Mouse (Mus musculus) urinary bladder, adult 18-20 months (tissue): ENCODE data around the gene Vsig10.

Experiments used
- DNase-seq, 2 experiments: peaks; one replicate each; pipeline ENCODE4 v3.0.0; 2022; ENCODE audit warnings: low spot score in 2 of 2, mixed read lengths in 2 of 2

Gene Vsig10

DNA sequence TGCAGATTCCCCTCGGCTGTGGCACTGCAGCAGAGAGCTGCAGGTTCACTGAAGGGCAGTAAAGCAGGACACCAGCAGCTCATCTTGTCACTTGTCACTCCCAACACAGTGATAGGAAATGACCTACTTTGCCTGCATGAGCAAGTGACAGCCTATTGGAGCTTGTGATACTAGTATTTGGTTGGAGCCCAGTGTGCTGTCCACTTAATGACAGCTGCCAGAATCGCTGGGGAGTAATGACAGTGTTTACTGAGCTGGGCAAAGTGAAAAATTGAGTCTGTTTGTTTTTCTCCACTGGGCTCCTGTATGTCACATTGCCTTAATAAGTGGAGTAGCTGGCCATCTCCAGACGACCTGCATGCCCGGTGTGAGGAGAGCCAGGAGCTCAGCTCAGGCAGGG lies 61.3 kb downstream of the Vsig10 start:
- no peak for DNase-seq

DNA sequence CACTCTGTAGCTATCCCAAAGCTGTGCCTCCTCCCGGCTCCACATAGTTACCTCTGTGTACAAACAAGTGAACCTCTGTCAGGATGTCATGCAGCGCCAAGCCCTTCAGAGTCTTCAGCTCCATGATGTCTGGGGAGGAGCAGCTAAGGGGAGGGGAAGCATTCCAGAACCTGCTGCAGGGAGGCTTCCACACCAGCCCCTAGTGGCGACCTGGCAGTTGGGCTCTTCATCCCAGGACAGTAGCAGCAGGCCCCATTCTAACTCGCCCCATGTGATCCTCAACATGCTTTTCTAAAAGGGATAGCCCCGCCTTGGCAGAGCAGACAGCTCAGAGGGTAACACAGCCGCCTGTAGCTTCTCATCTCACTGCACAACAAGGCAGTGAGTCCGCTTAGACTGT lies 62.9 kb downstream of the Vsig10 start:
- no peak for DNase-seq

GRCm38 (mm10) chr5:117383198-117383597 lies 64.3 kb downstream of the Vsig10 start:
- no peak for DNase-seq

DNA sequence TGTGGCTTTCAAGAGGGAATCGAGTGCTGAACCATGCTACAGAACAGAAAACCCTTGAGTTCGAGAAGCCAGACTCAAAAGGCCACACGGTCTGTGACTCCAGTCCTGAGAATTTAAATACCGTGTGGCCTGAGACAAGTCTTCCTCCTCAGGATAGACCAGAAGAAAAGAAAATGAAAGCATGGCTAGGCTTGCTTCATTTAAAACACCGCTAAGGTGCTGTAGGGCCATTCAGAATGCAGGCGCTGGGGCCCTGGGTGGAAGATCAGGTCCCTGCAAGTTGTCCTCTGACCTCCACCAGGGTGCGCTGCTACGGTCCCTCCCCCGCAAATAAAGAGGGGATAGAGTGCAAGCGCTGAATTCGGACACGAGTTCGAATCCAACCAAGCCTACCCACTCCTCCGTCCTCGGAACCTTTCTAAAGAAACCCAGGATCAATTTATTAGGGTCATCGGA lies 69.4 kb downstream of the Vsig10 start:
- peak in 1 of 2 experiments; percentile 32 for DNase-seq

- peak; percentile 90 to 94 for DNase-seq
Observed at GRCm38 (mm10) chr5:117388877-117389276, 70.0 kb downstream of the Vsig10 start, which contains the start of gene Rfc5. Gene Rfc5, minus strand, starts transcription at chr5:117389047.

DNA sequence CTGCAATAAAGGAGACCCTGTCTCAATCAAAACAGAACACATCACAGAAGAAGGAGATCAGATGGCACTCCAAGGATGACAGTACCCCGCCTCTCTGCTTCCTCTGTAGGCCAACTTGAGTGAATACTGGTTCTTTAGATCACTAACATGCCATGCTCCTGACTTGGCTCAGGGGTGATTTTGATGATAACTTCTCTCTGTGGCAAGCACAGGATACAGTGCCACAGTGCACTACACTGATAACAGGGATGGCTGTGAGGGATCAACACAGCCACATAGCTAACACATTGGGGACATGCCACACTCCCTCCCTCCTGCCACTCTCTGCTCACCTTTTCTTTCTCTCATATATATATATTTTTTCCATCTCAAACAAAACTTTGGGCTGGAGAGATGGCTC lies 72.0 kb downstream of the Vsig10 start:
- DNase-seq: no peak

GRCm38 (mm10) chr5:117395834-117396233 lies 77.0 kb downstream of the Vsig10 start:
- no peak for DNase-seq

DNA sequence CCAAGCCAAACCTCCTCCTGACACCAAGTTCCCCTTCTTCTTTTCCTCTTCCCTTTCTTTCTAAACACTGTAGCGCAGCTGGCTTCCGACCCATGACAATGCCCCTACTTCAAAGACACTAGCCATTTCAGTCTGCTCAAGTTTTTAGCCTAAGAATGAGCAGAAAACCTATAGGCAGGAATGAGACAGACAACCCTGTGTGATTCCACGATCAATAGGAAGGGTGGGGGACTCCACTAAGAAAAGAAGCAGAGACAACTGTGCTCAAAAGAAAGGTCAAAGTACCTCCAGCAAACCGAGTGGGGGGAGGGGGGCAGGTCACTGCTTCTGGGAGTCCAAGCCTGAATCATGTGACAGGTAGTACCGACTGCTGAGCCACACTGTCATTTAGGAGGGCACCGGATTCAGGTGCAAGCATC lies 77.7 kb downstream of the Vsig10 start:
- no peak for DNase-seq

DNA sequence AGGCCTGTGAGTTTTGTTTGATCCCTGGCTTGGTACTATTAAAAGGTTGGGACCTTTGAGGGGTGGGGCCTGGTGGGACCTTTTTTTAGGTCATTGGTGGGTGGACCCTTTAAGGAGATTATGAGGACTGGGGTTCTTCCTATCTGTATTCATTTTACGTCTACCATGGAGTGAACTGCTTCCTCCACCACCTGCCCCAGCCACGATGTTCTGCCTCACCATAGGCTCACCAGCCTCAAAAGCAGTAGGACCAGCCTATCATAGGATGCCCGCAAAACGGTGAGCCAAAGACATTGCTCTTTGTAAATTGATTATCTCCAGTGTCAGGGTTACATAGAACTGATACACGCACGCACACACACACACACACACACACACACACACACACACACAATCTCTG lies 78.5 kb downstream of the Vsig10 start:
- no peak for DNase-seq

- DNase-seq: peak in 1 of 2 experiments; percentile 30
Observed at GRCm38 (mm10) chr5:117398007-117398550, 79.2 kb downstream of the Vsig10 start.

DNA sequence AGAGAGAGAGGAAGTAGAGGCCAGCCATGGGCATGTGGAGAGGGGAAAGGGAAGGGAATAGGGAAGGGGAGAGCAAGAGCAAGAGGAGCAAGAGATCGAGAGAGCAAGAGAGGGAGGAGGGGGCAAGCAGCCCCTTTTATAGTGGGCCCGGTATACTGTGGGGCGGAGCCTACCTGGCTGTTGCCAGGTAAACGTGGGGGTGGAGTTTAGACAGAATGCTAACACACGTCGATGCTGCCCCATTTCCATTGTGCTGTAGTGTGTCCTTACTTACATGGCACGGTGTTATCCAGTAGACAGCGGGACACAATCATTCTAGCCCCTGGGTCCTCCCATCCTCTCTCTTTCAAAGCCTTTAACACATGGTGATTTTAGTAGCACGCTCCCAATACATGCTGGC lies 80.4 kb downstream of the Vsig10 start:
- DNase-seq: no peak

DNA sequence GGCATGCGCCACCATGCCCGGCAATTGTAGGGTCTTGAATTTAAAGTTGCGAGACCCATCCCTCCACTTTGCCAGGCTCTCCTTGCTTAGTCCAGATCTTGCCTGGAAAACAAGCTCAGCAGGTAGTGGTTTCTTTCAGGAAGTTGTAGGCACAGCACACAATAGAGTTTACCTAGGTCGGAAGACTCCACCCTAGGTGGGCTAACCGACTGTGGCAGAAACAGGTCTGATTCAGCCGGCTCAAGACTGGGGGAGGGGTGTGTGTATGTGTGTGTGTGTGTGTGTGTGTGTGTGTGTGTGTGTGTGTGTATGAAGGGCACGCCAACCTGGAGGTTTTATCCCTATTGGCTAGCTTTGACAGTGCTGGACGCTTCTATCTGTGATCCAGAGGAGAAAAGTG lies 84.7 kb downstream of the Vsig10 start:
- DNase-seq: no peak
